Mouse (Mus musculus): Measurements from ENCODE around the gene Klhl18.

Gene Klhl18

DNA sequence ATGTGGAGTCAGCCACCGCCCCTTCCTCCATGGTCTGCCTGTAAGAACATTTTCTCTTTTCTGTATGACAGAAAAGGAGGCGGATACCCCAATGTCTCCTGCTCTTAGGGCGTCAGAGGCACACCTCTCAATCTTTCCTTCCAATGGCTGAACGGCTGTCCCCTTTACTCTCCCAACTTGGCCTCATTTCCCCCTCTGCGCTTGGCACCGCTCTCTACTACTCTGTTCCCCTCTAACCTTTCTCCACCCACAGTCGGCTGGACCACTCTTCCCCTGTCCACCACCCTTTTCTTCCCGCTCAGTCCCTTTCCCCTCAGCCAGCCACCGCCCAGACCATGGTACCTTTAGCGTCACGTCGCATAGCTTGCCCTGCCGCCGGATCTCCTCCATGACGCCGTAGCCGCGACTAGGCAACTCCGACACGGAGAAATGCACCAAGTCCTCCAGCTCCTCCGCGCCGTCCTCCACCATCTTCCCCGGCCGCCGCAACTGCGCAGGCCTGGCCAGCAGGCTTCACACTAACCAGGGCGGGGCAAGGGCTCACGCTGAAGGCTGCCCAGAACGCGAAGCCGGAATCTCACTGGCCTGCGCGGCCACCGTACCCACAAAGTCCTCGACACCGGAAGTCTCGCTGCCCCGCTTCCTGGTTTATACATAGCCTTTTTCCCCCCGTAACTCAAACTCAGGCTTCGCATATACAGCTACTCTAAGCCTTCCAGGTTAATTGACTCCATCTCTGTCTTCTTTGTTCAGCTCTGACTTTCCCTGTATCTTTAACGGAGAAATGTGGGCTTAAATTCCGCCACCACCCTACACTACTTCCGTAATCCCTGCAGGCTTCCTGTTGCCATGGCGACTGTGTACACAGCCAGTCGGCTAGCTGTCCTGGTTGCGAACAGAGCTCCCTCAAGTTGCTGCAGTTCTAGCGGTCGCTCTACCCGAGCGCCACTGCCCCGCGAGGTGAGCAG, at the start of gene Klhl18, which contains the start of gene Kif9:
Klhl18 (minus strand) TSS at position 571 of the 968 bp plus-strand sequence.
Kif9 (plus strand) TSS at position 835 of the 968 bp plus-strand sequence.
- DNase-seq (ENCODE audit: low spot score in 2 of 2): peak; percentile 94 to 98

DNA sequence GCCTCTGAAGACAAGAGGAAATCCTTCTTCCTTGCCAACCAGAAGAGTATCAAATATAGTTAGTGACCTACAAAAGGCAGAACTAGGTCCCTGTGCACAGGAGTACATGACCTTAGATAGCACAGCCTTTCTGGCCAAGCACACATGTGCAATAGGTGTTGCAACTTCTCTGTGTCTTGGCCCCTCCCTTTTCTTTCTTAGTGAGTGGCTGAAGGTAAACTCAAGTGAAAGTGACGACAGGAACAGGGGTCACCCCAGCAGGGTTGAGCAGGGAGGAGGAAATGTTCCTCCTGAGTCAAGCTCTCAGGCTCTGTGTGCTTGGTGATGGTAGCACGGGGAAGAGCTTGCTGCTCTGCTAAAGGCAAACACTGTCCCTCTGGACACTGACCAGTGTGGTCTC, 49.2 kb upstream of the Klhl18 start:
- DNase-seq (ENCODE audit: low spot score in 2 of 2): no peak

GRCm38 (mm10) chr9:110490913-110491312, 14.4 kb upstream of the Klhl18 start:
- DNase-seq (ENCODE audit: low spot score in 2 of 2): no peak

- no peak for DNase-seq (ENCODE audit: low spot score in 2 of 2)
Measured at GRCm38 (mm10) chr9:110488841-110489240, 12.3 kb upstream of the Klhl18 start.

- DNase-seq (ENCODE audit: low spot score in 2 of 2): no peak
Measured at GRCm38 (mm10) chr9:110478639-110479038, 2.1 kb upstream of the Klhl18 start.

DNA sequence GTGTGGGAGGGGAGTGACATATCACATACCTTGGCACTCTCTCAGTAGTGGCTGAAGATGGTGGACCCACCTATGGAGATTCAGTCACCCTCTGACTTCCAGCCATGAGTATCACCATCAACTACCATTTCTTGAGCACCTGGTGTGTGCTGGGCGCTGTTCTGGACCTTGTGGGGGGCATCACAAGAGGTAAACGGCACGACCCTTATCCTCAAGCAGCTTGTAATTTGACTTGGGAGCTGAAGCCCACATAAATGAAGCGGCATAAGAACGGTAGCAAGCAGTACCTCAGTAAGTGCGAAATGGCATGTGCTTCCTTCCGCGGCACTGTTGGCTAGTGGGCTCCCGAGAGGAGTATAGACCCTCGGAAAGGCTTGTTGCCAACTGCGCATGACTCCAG, 1.5 kb upstream of the Klhl18 start:
- no peak for DNase-seq (ENCODE audit: low spot score in 2 of 2)

GRCm38 (mm10) chr9:110466179-110466578, 10.3 kb downstream of the Klhl18 start:
- no peak for DNase-seq (ENCODE audit: low spot score in 2 of 2)

- no peak for DNase-seq (ENCODE audit: low spot score in 2 of 2)
Measured at GRCm38 (mm10) chr9:110465336-110465735, 11.2 kb downstream of the Klhl18 start.

DNA sequence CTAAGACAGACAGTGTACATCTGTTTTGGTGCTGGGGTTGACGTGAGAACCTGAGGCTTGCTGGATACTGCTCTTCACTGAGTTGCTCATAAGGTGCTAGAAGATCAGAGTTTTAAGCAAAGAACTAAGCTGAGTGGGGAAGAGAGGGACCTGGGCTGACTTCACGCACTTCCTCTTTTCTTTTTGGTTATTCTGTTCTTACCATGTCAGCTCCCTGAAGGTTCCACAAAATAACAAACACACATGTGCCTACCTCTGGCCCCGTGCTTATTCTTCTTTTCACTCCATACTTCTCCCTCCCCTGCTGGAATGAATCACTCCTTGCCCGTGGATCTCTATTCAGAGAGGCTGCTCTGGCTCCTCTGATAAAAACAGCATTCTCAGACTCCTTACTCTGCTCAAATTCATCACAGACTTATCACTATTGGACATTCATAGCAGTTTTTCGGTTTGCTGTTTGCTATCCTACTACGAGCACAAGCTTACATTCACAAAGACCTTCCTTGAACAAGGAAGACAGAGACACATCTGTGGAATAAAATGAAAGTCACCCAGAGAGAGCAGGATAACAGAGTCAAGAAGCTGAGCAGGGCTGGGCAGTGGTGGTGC, 12.4 kb downstream of the Klhl18 start:
- no peak for DNase-seq (ENCODE audit: low spot score in 2 of 2)

DNA sequence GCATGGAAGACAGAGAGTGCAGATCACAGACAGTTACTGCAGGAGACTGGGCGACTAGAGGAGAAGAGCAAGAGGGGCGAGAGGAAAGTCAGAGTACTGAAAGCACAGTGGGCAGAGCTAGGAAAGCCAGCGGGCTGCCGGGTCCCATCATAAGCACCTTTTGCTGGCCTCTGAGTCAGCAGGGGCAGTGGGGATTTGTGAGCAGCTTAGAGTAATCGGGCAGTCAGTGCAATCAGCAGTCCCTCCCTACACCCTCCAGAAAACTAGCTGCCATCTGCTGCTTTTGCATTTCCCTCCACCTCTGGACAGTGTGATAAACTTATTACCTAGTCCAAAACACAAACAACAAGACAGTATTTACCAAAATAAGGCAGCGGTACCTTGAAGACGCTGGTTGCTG, 14.2 kb downstream of the Klhl18 start:
- no peak for DNase-seq (ENCODE audit: low spot score in 2 of 2)

DNA sequence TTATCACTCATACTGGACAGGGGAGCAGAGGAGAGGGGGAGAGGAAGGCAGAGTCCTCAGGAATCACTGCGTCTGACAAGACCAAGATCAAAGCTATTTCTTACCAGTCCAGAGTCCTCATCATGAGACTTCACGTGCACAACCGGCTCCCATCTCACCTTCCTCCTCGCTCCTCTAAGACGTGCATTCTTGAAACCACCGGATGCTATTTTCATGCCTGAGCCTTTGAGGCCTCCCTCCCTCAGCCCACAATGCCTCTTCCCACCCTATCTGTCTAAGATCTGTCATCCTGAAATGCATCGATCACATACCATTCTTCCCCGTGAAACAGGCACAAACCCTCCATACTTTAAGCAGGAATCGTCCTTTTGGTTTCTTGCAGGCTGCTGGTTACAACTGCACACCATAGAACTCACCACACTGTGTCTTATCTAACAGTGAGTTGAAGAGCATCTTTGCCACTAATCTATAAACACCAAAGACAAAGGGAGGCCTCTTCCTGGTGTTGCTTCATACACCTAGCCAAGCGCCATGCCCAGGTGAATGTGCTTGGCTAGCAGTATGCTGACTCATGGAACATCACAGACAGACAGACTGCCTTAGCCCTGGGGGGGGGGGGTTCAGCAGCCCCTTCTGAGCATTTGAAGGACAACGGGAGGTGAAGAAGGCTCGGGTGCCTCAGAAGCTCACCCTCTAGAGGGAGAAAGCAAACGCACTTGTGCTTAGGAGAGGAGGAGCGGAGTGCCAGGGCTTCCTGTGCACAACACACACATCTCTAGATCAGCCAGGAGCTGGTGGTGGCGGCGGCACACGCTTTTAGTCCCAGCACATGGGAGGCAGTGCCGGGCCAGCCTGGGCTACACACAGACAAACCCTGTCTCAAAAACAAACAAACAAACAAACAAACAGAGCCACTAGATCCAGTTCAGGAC, 15.3 kb downstream of the Klhl18 start:
- no peak for DNase-seq (ENCODE audit: low spot score in 2 of 2)

GRCm38 (mm10) chr9:110459145-110459727, 17.3 kb downstream of the Klhl18 start:
- DNase-seq (ENCODE audit: low spot score in 2 of 2): peak; percentile 16 to 60

GRCm38 (mm10) chr9:110457926-110458325, 18.6 kb downstream of the Klhl18 start:
- no peak for DNase-seq (ENCODE audit: low spot score in 2 of 2)

DNA sequence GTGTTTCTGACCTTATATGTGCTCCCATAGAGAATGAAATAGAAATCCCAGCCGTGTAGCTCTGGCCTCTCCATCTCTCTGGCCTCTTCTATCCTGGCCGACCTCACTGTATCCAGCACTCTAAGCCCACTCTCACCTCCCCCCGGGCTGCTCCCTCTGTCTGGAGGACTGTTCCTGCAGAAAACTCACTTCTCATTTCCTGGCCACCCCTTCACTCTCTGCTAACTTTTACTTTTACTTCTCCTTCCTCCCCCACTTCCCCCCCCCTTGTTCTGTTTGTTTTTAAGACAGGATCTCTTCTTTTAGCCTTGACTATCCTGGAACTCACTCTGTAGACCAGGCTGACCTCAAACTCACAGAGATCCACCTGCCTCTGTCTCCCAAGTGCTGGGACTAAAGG, 24.0 kb downstream of the Klhl18 start:
- DNase-seq (ENCODE audit: low spot score in 2 of 2): no peak

DNA sequence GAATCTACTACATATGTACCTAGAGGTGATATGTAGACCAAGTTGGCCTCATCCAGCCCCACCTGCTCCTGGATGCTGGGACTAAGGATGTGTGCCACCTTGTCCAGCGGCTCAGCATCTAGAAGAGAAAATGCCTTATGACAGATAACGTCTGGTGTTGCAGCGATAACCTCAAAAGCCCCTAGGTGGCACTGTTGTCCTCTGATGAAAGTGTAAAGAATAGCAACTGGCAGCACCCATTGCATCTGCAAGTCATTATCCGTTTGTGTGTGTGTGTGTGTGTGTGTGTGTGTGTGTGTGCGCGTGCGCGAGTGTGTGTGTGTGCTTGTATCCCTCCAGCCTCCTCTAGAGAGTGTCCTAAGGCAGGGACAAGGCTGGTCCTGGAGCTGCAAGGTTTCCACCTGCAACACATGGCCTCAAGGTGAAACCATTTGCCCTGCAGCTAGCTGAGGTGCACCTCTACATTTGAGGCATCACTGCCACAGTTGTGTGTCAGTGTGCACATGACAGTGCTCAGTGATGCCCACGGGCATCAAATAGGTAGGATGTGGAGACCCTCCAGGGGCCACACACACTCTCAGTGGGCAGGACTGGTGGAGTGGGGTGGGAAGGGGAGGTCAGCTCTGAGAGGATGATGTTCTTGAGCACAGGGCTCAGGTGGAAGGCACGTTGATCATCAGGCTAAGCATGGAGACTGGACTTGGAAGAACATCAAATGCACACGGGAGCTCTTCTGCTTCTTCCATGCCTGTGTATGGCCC, 27.5 kb downstream of the Klhl18 start:
- peak; percentile 46 to 70 for DNase-seq (ENCODE audit: low spot score in 2 of 2)

DNA sequence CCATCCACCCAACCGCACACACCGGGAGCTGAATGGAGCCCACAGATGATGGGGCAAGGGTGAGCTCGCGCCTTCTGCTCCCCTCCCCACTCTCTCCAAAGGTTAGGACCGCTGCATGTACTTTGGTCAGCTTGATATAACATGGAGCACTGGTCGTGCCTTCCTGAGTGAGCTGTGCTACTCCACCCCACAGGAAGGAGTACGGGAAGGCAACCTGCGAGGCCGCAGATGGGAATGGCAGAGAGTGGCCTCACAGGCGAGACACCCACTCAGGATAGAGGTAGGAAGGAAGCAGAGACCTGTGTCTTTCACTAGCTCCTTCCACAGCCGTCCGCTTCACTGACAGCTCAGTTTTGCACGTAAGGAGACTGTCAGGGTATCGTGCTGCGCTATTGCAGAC, 28.1 kb downstream of the Klhl18 start:
- DNase-seq (ENCODE audit: low spot score in 2 of 2): no peak

GRCm38 (mm10) chr9:110440559-110440958, 35.9 kb downstream of the Klhl18 start:
- no peak for DNase-seq (ENCODE audit: low spot score in 2 of 2)

DNA sequence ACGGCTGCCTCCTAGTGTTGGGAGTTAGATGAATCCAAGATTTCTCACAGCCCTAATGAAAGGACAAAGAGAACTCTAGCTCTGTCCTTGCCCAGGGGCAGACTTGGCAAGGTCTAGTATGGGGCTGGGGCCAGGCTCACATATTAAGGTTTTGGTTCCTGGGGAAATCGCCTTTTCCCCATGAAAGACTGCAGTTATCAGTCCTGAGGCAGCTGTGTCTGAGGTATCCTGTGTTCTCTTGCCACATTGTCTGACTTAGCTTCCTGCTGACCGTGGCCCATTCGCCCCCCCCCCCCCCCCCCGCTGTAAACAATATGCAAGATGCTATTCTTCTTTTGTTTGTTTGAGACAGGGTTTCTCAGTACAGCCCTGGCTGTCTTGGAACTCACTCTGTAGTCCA, 36.4 kb downstream of the Klhl18 start:
- DNase-seq (ENCODE audit: low spot score in 2 of 2): no peak

DNA sequence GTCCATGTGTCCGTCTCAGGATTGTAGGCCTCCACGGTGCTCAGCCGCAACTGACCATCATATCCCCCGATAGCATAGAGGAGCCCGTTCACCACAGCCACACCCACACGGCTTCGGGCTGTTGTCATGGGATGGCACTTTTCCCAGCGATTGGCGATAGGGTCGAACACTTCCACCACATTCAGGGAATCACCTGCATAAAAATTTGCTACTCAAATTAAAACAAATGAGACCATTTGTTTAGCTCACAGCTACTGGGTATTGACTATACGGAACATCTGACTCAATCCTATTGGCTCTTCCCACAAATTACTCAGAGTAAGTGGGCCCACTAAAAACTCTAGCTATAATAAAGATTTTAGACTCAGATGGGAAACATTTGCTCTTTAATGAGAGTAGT, 40.5 kb downstream of the Klhl18 start:
- DNase-seq (ENCODE audit: low spot score in 2 of 2): no peak

DNA sequence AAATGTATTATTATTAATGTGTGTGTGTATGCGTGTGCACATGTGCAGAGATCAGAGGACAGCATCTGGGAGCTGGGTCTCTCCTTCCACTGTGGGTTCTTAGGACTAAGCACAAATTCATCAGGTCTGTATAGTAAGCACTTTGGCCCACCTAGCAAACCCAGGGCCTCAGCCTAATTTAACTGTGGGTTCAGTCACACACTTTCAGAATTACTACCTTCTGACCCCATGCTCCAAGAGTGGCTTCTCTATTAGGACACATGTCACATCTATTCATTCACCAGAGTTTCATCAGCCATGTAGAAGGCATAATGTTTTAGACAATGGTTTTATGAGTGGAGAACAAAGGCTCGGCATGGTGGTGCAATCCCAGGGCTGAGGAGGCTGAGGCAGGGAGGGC, 43.4 kb downstream of the Klhl18 start:
- DNase-seq (ENCODE audit: low spot score in 2 of 2): no peak

GRCm38 (mm10) chr9:110431241-110431640, 45.3 kb downstream of the Klhl18 start:
- DNase-seq (ENCODE audit: low spot score in 2 of 2): no peak

Measured in heart, adult 9 months (tissue).